Mouse (Mus musculus) Patski (cell line): Measurements from ENCODE around the gene Cks1b. TPM values are rescaled to one million over a fixed set of nuclear protein-coding genes. Genes with fewer than 3 reads are reported as not detected.

ENCODE experiments used
- ATAC-seq: fragments of 100-300 bp; one replicate; pipeline ENCODE4 v1.8.0; 2021
- CTCF ChIA-PET: fragments of 350-600 bp; sonication (Branson Sonifier 250); formaldehyde crosslinking; loops from one replicate; lab custom pipeline; 2022; ENCODE audit warnings: inconsistent platforms; lab: Charles Lee
- POLR2A ChIA-PET: fragments of 350-600 bp; sonication (Branson Sonifier 250); formaldehyde crosslinking; loops from one replicate; lab custom pipeline; 2022; ENCODE audit warnings: antibody characterized with exemption, inconsistent platforms; lab: Charles Lee
- DNase-seq: peaks from one replicate; pipeline ENCODE4 v3.0.0-alpha.2; 2011; ENCODE audit warnings: low read depth, low spot score
- H3K27me3 ChIP-seq: fragments of 371-371 bp; one replicate; pipeline ENCODE4 v1.5.1; 2021
- CTCF ChIP-seq: fragments of 100-300 bp; IDR thresholded peaks from one replicate; pipeline ENCODE4 v1.5.1; 2021
- in situ Hi-C: fragments of 300-500 bp; cut with MboI; formaldehyde crosslinking; loops from 3 replicates; pipeline ENCODE4 v1.11.1; 2018; ENCODE audit warnings: low pct_unique_long_range_greater_than_20kb, mixed read lengths
- polyA plus RNA-seq: library from polyadenylated mRNA; unstranded; gene quantifications from one replicate; pipeline ENCODE4 v1.2.3, GENCODE M21; 2021

The Cks1b gene
- polyA plus RNA-seq, 1 experiment from 2014 or later, result 162 TPM

DNA sequence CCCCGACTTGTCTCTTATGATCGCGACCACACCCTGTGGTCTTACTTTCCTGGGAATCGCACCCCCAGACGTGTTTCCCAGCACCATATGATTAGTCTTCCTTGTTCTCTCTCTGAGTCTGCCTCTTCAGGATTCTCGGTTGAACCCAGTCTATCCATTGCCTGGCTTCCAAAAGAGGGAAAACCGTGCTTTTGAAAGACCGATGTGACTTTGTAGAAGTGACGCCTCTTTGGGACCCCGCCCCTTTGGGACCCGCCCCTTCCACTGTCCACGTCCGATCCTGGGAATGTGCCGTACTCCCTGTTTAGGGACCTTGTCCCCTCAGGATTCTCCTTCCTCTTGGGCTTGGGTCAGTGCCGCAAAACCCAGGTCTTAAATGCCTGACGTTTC lies 673 bp upstream of the Cks1b start:
- TF ChIP-seq CTCF, result no peak
- in situ Hi-C loops, result no loop called here
- CTCF ChIA-PET, result interaction anchor here (0.7 to 3.7 kb wide), 7 partner anchors 9 to 63 kb away, joined by 4 to 22 read pairs (median 5); partner anchors contain the start of gene Zbtb7b

DNA sequence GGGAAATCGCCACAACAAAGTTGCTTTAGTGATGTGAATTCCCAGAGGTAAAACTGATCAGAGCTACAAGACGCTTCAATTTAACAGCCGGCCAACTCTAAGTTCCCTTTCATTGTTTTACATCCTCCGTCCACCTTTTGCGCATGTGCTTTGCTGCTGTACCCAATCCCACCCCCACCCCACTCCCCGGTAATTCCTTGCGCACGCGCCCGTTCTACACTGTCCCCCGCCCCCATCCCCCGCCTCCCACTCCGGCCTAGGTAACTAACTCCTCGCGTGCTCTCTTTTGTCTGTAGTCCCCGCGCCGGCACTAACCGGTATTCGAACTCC lies 378 bp downstream of the Cks1b start:
- DNase-seq (no peak), ATAC-seq (no peak)
- CTCF ChIA-PET, result interaction anchor here (1.2 to 2.6 kb wide), 4 partner anchors 18 to 36 kb away, joined by 3 to 16 read pairs (median 4); no protein-coding TSS in a partner anchor
- H3K27me3 ChIP-seq, result no peaks in the 10 kb centered on the region
- no peak for TF ChIP-seq CTCF
- in situ Hi-C loops, result no loop called here
- POLR2A ChIA-PET, result interaction anchor here (1.0 to 1.5 kb wide), 8 partner anchors 12 to 64 kb away, joined by 3 to 13 read pairs (median 4); partner anchors contain the start of genes Pbxip1, Pygo2 and Zbtb7b

More for the DNA sequence above, 673 bp upstream of the Cks1b start:
- ATAC-seq, result no peak
- POLR2A ChIA-PET, result interaction anchor here (0.6 to 4.2 kb wide), 9 partner anchors 12 to 101 kb away, joined by 3 to 56 read pairs (median 5); partner anchors contain the start of genes Efna3, Pbxip1, Pygo2 and Zbtb7b
- peak; percentile 63 for DNase-seq
- no peaks in the 10 kb centered on the region for H3K27me3 ChIP-seq

DNA sequence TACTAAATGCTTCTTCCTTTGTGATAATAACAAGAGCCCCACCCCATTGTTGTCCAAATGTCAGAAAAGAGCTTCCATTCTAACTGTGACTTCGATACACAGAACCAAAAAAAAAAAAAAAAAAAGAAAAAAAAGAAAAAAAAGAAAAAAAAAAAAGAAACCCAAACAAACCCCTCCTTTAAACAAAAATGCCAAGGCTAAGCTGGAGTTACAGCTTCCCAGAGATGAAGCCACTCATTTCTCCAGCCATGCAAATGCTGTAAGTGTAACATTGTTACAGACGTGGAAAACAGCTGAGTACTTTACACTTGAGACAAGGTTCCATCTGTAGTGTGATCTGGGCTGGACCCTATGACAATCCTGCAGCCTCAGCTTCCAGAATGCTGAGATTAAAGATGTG lies 1.1 kb downstream of the Cks1b start:
- POLR2A ChIA-PET, result interaction anchor here (0.6 to 1.5 kb wide), 12 partner anchors 9 to 353 kb away, joined by 3 to 13 read pairs (median 4); partner anchors contain the start of genes Pbxip1, Pygo2 and Zbtb7b
- CTCF ChIA-PET, result interaction anchor here (0.8 to 2.6 kb wide), 5 partner anchors 18 to 37 kb away, joined by 3 to 16 read pairs (median 4); partner anchors contain the start of gene Pbxip1
- no peaks in the 10 kb centered on the region for H3K27me3 ChIP-seq
- in situ Hi-C loops, result no loop called here
- TF ChIP-seq CTCF, result no peak
- ATAC-seq (no peak), DNase-seq (no peak)

DNA sequence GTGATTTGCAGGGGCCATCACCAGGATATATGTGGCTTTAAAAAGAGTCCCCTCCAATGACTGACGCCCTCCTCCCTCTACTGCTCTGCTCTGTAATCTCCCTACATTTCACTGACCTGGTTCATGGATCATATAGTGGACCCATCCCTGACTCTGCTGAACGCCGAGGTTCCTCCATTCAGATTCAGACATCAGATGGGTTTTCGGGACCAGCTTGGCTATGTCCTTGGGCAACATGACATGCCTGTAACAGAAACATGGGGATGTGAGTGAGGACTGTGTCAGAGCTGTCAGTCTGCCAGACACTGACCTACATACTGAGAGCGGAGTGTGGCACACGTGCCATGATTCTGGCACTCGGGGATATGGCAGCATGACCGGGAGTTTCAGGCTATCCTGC lies 2.0 kb downstream of the Cks1b start:
- CTCF ChIA-PET, result interaction anchor here (2.6 kb wide), 1 partner anchor 20 kb away, joined by 16 read pairs; no protein-coding TSS in a partner anchor
- no peak for ATAC-seq
- no peak for DNase-seq
- H3K27me3 ChIP-seq, result no peaks in the 10 kb centered on the region
- in situ Hi-C loops, result no loop called here
- POLR2A ChIA-PET, result interaction anchor here (0.8 to 1.5 kb wide), 3 partner anchors 8 to 79 kb away, joined by 3 to 13 read pairs (median 5); partner anchors contain the start of gene Zbtb7b
- no peak for TF ChIP-seq CTCF

DNA sequence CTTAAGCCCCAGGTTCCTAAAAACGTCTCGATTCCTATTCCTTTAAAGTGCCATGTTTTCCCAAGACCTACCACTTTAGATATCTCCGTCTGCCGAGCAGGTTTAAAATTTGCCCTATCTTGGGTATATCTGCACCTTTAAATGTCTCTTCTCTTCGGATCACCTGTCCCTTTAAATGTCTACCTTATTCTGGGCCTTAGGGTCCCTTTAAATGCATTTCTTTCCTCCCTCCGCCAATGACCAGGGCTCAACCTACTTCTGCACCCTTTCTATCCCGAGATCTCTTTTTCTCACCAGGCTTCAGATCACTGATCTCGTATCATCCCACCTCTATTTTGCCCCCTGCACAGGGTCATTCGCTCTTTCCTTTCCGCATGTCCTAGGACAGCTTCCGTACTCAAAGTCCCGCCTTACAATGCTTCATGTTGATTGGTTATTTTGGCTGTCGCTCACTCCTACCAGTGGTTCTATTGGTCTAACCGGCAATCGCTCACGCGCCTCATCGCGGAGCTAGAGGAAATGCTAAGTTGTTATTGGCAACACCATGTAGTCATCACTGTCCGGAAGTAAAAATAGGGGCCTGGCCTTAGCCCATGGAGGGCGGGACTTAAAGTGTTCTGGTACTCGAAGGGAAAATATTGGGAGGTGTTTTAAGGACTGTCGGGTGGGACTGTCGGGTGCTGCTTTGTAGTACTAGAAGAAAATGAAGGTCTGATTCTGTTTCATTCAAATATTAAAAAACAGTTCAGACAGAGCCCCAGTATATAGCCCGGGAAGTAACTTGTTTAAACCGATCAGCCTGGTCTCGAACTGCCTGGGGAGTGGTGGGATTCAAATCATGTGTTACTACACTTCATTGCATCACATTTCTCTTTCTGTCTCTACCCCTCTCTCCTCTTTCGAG lies 6.4 kb downstream of the Cks1b start, which contains the start of gene Flad1:
TSS of gene Flad1 (minus strand) at position 381 of the 904 bp plus-strand sequence.
- H3K27me3 ChIP-seq, result no peaks in the 10 kb centered on the region
- in situ Hi-C loops, result no loop called here
- TF ChIP-seq CTCF, result no peak
- ChIA-PET POLR2A (interaction anchor here (0.6 to 3.5 kb wide), 3 partner anchors 9 to 21 kb away, joined by 3 to 17 read pairs (median 4); partner anchors contain the start of genes Lenep and Zbtb7b), CTCF (interaction anchor here (0.6 to 1.7 kb wide), 5 partner anchors 9 to 93 kb away, joined by 3 to 9 read pairs (median 4); no protein-coding TSS in a partner anchor)
- ATAC-seq (peak; percentile 97), DNase-seq (peak; percentile 100)

DNA sequence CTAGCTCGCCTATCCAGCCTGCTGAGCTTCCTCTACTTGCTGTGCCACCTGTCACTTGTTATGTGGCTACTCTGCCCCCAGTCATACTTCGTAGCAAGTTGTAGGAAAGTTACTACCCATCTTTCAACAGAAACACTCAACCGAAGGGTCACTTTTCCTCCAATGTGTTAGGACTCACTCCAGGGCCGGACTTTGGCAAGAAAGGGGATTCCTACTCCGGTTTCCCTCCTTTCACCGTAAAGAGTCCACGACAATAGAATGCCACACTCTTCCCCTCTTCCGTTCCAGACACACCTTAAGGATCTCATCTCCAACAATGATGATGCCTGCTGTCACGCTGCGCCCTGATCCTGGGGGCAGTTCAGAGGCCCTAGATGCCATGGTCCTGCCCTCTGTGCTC lies 7.3 kb downstream of the Cks1b start:
- ATAC-seq, result no peak
- ChIA-PET POLR2A (interaction anchor here (1.1 to 3.5 kb wide), 3 partner anchors 12 to 19 kb away, joined by 5 to 17 read pairs (median 9); partner anchors contain the start of gene Zbtb7b), CTCF (interaction anchor here (1.7 to 6.2 kb wide), 3 partner anchors 11 to 46 kb away, joined by 4 to 50 read pairs (median 4); partner anchors contain the start of gene Zbtb7b)
- TF ChIP-seq CTCF, result no peak
- in situ Hi-C loops, result no loop called here
- no peaks in the 10 kb centered on the region for H3K27me3 ChIP-seq
- DNase-seq, result no peak

DNA sequence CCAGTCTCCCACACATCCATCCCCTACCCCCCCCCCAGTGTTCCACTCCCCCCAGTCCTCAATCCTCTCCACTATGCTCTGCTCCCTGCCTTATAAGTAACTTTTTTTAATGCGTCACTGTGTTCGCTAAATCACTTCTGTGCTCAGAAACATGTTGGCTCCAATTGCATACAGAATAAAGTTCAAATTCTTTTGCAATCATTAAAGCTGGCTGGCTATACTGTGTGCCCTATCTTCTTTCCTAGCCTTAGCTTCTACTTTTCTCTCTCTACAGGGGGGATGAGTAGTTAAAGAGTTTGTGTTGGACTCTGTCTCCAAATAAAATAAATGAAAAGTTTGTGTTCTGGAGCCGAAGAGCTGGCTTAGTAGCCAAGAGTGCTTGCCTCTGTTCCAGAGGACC lies 8.5 kb downstream of the Cks1b start:
- POLR2A ChIA-PET, result interaction anchor here (1.1 to 3.5 kb wide), 4 partner anchors 10 to 18 kb away, joined by 3 to 17 read pairs (median 7); partner anchors contain the start of gene Zbtb7b
- CTCF ChIA-PET, result interaction anchor here (0.9 to 6.2 kb wide), 4 partner anchors 10 to 13 kb away, joined by 3 to 50 read pairs (median 4); partner anchors contain the start of gene Zbtb7b
- ATAC-seq (no peak), DNase-seq (no peak)
- no peak for TF ChIP-seq CTCF
- in situ Hi-C loops, result no loop called here
- no peaks in the 10 kb centered on the region for H3K27me3 ChIP-seq

DNA sequence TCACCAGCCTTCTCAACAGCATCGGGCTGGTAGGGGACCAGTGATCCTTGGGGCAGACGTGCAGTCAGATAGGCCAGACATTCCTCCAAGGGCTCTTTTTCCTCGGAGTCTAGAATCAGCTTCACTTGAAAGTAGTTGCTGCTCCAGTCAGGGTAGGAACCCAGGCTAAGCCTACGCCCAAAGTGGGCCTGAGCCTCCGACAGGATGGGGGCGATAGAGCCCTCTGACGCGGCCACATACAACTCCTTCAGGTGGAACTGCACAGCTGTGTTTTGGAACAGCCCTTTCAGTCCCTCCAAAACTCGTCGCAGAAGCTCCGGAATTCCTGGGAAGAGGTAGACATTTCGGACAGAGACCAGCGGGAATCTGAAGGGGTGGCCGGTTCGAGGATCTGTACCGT lies 9.7 kb downstream of the Cks1b start:
- ChIA-PET CTCF (interaction anchor here (6.2 kb wide), 1 partner anchor 12 kb away, joined by 50 read pairs; the partner anchor contains the start of gene Zbtb7b), POLR2A (interaction anchor here (0.9 kb wide), 1 partner anchor 8 kb away, joined by 5 read pairs; no protein-coding TSS in a partner anchor)
- ATAC-seq (no peak), DNase-seq (no peak)
- TF ChIP-seq CTCF, result no peak
- H3K27me3 ChIP-seq, result no peaks in the 10 kb centered on the region
- in situ Hi-C loops, result no loop called here

DNA sequence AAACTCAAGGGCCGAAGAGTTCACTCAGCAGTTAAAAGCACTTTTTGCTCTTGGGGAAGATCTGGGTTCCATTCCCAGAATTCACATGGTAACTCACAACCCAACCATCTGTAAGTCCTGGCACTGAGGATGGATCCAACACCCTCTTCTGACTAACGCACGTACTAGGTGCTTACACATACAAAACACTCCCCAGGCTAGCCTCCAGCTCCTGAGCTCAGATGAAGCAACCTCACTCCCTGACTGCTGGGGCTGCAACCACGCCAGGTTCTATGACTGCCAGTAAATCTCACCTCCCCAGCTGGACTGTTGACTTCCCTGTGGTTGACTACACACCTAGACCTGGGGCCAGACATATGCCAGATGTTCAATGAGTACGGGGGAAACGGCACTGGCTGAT lies 11.3 kb downstream of the Cks1b start:
- in situ Hi-C loops, result no loop called here
- POLR2A ChIA-PET, result interaction anchor here (1.6 to 1.7 kb wide), 2 partner anchors 11 kb away, joined by 4 read pairs; partner anchors contain the start of genes Cks1b and Shc1

DNA sequence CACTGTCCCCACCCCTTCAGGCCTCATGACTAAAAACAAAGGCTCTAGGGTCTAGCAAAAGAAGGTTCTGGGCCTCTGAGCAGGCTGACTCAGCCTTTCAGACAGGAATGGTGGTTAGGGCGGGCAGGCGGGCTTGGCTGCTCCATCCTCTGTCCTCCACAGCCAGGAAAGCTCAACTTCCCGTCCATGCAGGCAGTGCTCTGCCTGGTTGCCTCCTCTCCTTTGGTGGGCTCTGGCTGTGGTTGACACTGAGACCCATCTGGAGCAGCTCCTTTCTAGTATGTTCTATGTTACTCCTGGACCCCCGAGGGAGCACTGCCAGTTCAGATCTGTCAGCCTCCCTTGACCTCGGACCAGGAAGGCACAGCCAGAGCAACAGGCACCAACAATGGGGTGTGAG lies 15.5 kb downstream of the Cks1b start, which contains the start of gene Lenep:
TSS of gene Lenep (minus strand) at position 101 of the 400 bp plus-strand sequence.
- no peaks in the 10 kb centered on the region for H3K27me3 ChIP-seq
- in situ Hi-C loops, result no loop called here
- ChIA-PET POLR2A (interaction anchor here (0.7 kb wide), 1 partner anchor 9 kb away, joined by 3 read pairs; no protein-coding TSS in a partner anchor), CTCF (interaction anchor here (0.8 to 1.0 kb wide), 2 partner anchors 9 to 22 kb away, joined by 3 read pairs; no protein-coding TSS in a partner anchor)
- no peak for ATAC-seq
- TF ChIP-seq CTCF, result no peak
- no peak for DNase-seq

More for the DNA sequence above, 11.3 kb downstream of the Cks1b start:
- H3K27me3 ChIP-seq, result no peaks in the 10 kb centered on the region
- no peak for DNase-seq
- TF ChIP-seq CTCF, result no peak
- CTCF ChIA-PET, result interaction anchor here (6.2 kb wide), 1 partner anchor 11 kb away, joined by 50 read pairs; the partner anchor contains the start of gene Zbtb7b
- no peak for ATAC-seq
